Mouse (Mus musculus): ENCODE data around the gene Nadk.

Gene Nadk

GRCm38 (mm10) chr4:155601091-155601996 is 39.2 kb downstream of the Nadk start, which contains the start of gene Slc35e2:
Slc35e2 (plus strand) TSS chr4:155601416.
- in situ Hi-C loops (cut with MboI, MseI) = loop anchor here (10.0 kb wide), 1 partner anchor 1447 kb away; no protein-coding TSS in a partner anchor

GRCm38 (mm10) chr4:155601997-155602456 is 39.8 kb downstream of the Nadk start:
- in situ Hi-C loops (cut with MboI, MseI) = loop anchor here (10.0 kb wide), 1 partner anchor 1447 kb away; no protein-coding TSS in a partner anchor

GRCm38 (mm10) chr4:155602753-155603152 is 40.6 kb downstream of the Nadk start:
- in situ Hi-C loops (cut with MboI, MseI) = loop anchor here (10.0 kb wide), 1 partner anchor 1448 kb away; no protein-coding TSS in a partner anchor

- in situ Hi-C loops (cut with MboI, MseI) = loop anchor here (10.0 kb wide), 1 partner anchor 1449 kb away; no protein-coding TSS in a partner anchor
These were observed 41.6 kb downstream of the Nadk start for GRCm38 (mm10) chr4:155603801-155604200.

- in situ Hi-C loops (cut with MboI, MseI) = loop anchor here (10.0 kb wide), 1 partner anchor 1450 kb away; no protein-coding TSS in a partner anchor
These were observed 43.0 kb downstream of the Nadk start for GRCm38 (mm10) chr4:155605132-155605531.

GRCm38 (mm10) chr4:155606825-155607224 is 44.6 kb downstream of the Nadk start:
- in situ Hi-C loops (cut with MboI, MseI) = loop anchor here (10.0 kb wide), 1 partner anchor 1452 kb away; no protein-coding TSS in a partner anchor

- in situ Hi-C loops (cut with MboI, MseI) = no loop called here
These were observed 49.7 kb downstream of the Nadk start for GRCm38 (mm10) chr4:155611860-155612259.

- in situ Hi-C loops (cut with MboI, MseI) = no loop called here
These were observed 51.1 kb downstream of the Nadk start for GRCm38 (mm10) chr4:155613264-155613663.

GRCm38 (mm10) chr4:155618321-155618720 is 56.1 kb downstream of the Nadk start:
- in situ Hi-C loops (cut with MboI, MseI) = no loop called here

- in situ Hi-C loops (cut with MboI, MseI) = no loop called here
These were observed 62.4 kb downstream of the Nadk start, which contains the start of gene Cdk11b for GRCm38 (mm10) chr4:155624338-155625291. Cdk11b (plus strand) TSS chr4:155624854.

GRCm38 (mm10) chr4:155630267-155630666 is 68.1 kb downstream of the Nadk start:
- in situ Hi-C loops (cut with MboI, MseI) = no loop called here

- in situ Hi-C loops (cut with MboI, MseI) = no loop called here
These were observed 73.8 kb downstream of the Nadk start for GRCm38 (mm10) chr4:155635766-155636499.
